Mouse (Mus musculus): Measurements from ENCODE around the gene Syt16. TPM values are rescaled to one million over a fixed set of nuclear protein-coding genes. Genes with fewer than 3 reads are reported as not detected.

Gene Syt16
- polyA plus RNA-seq, 1 experiment from 2014 or later, result not detected

DNA sequence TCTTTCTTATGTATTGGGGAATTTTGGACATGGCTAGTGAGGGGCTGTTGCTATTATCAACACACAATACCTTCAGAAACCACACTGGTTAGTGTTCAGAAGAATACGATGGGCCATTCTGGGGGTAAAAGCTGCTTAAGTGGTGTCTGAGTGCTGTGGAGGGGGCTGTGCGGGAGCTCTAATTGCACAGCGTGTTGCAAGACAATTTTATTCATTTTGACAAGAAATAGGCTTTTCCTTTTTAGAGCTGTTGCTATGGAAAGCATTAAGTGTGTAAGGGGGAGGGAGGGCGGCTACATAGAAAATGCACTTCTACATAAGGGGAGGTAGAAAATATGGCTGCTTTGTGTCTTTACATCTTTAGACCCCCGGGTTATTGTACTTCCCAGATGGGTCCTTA, 25.8 kb downstream of the Syt16 start:
- 76% methylated on average over 5 of the region's 5 CpGs for WGBS (ENCODE audit: insufficient replicate concordance)
- Histone ChIP-seq H3K36me3 (replicated peaks; ENCODE audit: insufficient read depth, low read length) (no peaks in the 10 kb centered on the region), H3K9ac (replicated peaks) (no peak overlapping the region), H3K9me3 (ENCODE audit: low read length) (no peaks in the 10 kb centered on the region), H3K4me2 (ENCODE audit: low read depth, low read length) (no peak overlapping the region), H3K27ac (ENCODE audit: low read depth) (no peak overlapping the region), H3K4me3 (ENCODE audit: low read depth, low read length) (no peak overlapping the region), H3K27me3 (ENCODE audit: insufficient read depth, low read length) (no peaks in the 10 kb centered on the region), H3K4me1 (ENCODE audit: insufficient read depth) (no peaks in the 10 kb centered on the region)
- ATAC-seq (no peak), DNase-seq (no peak)
- TF ChIP-seq CTCF (IDR thresholded peaks at IDR 0.05; ENCODE audit: low read depth), result no peak

DNA sequence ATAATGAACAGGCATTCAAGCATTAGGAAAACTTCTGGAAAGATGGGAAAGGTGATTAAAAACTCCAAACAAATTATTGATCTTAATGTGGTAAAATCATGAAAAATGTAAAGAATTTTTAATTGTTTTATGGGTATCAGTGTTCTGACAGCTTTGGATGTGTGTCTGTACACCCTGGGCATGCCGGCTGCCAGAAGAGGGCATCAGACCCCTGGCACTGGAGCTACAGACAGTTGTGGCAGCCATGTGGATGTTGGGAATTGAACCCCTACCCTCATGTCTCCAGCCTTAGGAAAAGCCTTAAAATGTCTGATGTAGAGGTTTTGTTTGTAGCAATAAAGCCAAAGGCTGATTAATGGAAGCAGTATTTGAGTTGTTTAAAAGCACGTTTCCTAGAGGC, 27.5 kb downstream of the Syt16 start:
- DNase-seq (no peak), ATAC-seq (no peak)
- Histone ChIP-seq H3K27me3 (ENCODE audit: insufficient read depth, low read length) (no peaks in the 10 kb centered on the region), H3K27ac (ENCODE audit: low read depth) (no peak overlapping the region), H3K9me3 (ENCODE audit: low read length) (no peaks in the 10 kb centered on the region), H3K9ac (replicated peaks) (no peak overlapping the region), H3K4me2 (ENCODE audit: low read depth, low read length) (no peak overlapping the region), H3K36me3 (replicated peaks; ENCODE audit: insufficient read depth, low read length) (no peaks in the 10 kb centered on the region), H3K4me1 (ENCODE audit: insufficient read depth) (no peaks in the 10 kb centered on the region), H3K4me3 (ENCODE audit: low read depth, low read length) (no peak overlapping the region)
- no peak for TF ChIP-seq CTCF (IDR thresholded peaks at IDR 0.05; ENCODE audit: low read depth)
- TF ChIP-seq EP300 (IDR thresholded peaks at IDR 0.05; ENCODE audit: low read depth), result no peak
- WGBS (ENCODE audit: insufficient replicate concordance), result 85% methylated on average over 2 of the region's 2 CpGs

DNA sequence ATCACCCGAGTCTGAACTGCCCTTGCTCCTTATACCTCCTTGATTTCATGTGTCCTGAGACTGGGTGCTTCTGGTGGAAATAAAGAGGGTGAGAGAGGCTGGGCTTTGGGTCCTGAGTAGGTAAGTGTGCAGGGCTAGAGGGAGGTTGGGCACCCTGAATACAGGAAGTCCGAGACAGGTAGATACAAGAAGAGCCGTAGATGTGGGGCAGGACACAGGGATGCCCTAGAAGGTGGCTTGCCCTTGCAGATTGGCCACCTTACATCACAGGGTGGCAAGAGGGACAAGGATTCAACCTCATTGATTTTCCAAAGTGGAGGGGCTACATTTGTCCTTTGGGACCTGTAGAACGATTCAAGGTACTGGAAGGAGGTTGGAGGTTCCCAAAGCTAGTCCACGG, 45.8 kb downstream of the Syt16 start:
- Histone ChIP-seq H3K27ac (ENCODE audit: low read depth) (no peak overlapping the region), H3K4me1 (ENCODE audit: insufficient read depth) (no peaks in the 10 kb centered on the region), H3K9me3 (ENCODE audit: low read length) (no peaks in the 10 kb centered on the region), H3K36me3 (replicated peaks; ENCODE audit: insufficient read depth, low read length) (no peaks in the 10 kb centered on the region), H3K27me3 (ENCODE audit: insufficient read depth, low read length) (no peaks in the 10 kb centered on the region), H3K4me3 (ENCODE audit: low read depth, low read length) (no peak overlapping the region), H3K9ac (replicated peaks) (no peak overlapping the region), H3K4me2 (ENCODE audit: low read depth, low read length) (no peak overlapping the region)
- WGBS (ENCODE audit: insufficient replicate concordance), result 79% methylated on average over 5 of the region's 5 CpGs
- DNase-seq, result no peak
- ATAC-seq, result no peak
- TF ChIP-seq EP300 (IDR thresholded peaks at IDR 0.05; ENCODE audit: low read depth), result no peak
- no peak for TF ChIP-seq CTCF (IDR thresholded peaks at IDR 0.05; ENCODE audit: low read depth)

DNA sequence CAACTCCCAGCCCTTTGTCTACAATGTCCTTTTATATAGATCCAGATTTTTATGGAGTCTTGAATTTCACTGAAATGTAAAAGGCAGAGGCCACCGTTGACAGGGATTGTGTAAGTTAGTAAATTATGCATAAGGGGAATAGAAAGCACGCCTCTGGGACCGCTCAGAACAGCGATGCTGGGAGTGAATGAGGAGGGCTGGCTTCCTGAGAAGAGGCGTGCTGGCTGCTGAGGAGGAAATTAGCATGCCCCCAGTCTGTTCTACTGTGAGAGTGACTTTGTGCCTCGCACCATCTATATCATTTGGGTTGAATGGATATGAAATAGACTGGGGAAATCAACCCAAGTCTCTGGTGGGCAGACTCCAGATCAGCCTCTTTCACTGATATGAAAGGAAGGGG, 46.3 kb downstream of the Syt16 start:
- H3K4me2 ChIP-seq (ENCODE audit: low read depth, low read length), result no peak overlapping the region
- 57% methylated on average over 6 of the region's 6 CpGs for WGBS (ENCODE audit: insufficient replicate concordance)
- no peak for ATAC-seq

DNA sequence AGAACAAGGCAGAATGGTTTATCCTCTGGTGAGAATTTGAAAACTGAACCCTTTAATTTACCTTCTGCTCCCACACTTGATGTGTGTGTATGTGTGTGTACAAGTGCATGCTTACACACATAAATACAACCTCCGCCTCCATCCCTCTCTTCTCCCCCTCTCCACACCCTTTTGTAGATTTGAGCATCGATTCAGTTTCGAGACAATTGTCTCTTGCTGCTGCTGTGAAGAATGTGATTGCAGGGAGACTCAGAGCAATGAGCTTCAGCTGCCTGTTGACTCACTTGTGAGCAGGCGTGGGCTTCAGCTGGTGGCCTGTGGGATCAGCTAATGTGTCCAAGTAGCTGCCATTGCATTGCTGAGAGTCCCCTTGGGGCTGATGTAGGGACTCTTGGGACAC, 46.8 kb downstream of the Syt16 start:
- ATAC-seq, result no peak
- DNase-seq, result no peak
- Histone ChIP-seq H3K9ac (replicated peaks) (no peak overlapping the region), H3K4me2 (ENCODE audit: low read depth, low read length) (no peak overlapping the region), H3K4me3 (ENCODE audit: low read depth, low read length) (no peak overlapping the region), H3K9me3 (ENCODE audit: low read length) (no peaks in the 10 kb centered on the region), H3K27ac (ENCODE audit: low read depth) (no peak overlapping the region), H3K27me3 (ENCODE audit: insufficient read depth, low read length) (no peaks in the 10 kb centered on the region), H3K4me1 (ENCODE audit: insufficient read depth) (no peaks in the 10 kb centered on the region), H3K36me3 (replicated peaks; ENCODE audit: insufficient read depth, low read length) (no peaks in the 10 kb centered on the region)
- no peak for TF ChIP-seq EP300 (IDR thresholded peaks at IDR 0.05; ENCODE audit: low read depth)
- TF ChIP-seq CTCF (IDR thresholded peaks at IDR 0.05; ENCODE audit: low read depth), result no peak
- WGBS (ENCODE audit: insufficient replicate concordance), result 73% methylated on average over 4 of the region's 4 CpGs

More for the DNA sequence above, 46.3 kb downstream of the Syt16 start:
- Histone ChIP-seq H3K27ac (ENCODE audit: low read depth) (no peak overlapping the region), H3K4me3 (ENCODE audit: low read depth, low read length) (no peak overlapping the region), H3K9ac (replicated peaks) (no peak overlapping the region), H3K27me3 (ENCODE audit: insufficient read depth, low read length) (no peaks in the 10 kb centered on the region), H3K9me3 (ENCODE audit: low read length) (no peaks in the 10 kb centered on the region), H3K4me1 (ENCODE audit: insufficient read depth) (no peaks in the 10 kb centered on the region), H3K36me3 (replicated peaks; ENCODE audit: insufficient read depth, low read length) (no peaks in the 10 kb centered on the region)
- no peak for DNase-seq
- TF ChIP-seq EP300 (IDR thresholded peaks at IDR 0.05; ENCODE audit: low read depth) (no peak), CTCF (IDR thresholded peaks at IDR 0.05; ENCODE audit: low read depth) (no peak)

DNA sequence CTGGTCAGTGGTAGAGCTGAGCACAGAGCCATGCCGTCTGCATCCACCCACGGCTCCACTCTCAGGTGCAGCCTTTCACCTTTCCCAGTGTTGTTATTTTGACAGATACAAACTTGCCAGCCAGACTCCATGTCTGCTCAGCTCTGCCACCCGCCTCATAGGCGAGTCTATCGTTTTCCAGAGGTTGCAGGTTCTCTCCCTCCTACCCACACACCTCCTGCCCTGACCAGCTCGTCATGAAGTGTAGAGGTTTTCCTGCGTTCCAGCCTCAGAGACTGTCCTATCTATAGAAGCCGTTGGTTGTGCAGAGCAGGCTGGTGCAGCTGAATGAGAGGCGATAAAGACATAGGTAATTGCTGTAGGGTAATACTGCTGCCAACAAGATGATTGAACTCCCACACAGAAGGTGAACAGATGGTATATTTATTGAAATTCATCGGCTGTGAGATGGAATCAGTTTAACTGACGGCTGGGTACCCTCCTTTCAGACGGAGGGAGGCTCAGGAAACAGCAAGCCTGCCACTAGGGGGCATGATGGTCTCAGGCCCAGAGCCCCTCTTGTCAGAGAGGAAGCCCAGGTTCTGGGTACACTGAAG, 58.0 kb downstream of the Syt16 start:
- no peak overlapping the region for H3K27ac ChIP-seq (ENCODE audit: low read depth)
- no peaks in the 10 kb centered on the region for H3K9me3 ChIP-seq (ENCODE audit: low read length)
- no peak overlapping the region for H3K4me2 ChIP-seq (ENCODE audit: low read depth, low read length)
- TF ChIP-seq EP300 (IDR thresholded peaks at IDR 0.05; ENCODE audit: low read depth), result no peak
- peak; percentile 64 for TF ChIP-seq CTCF (IDR thresholded peaks at IDR 0.05; ENCODE audit: low read depth)
- no peak overlapping the region for H3K9ac ChIP-seq (replicated peaks)
- no peaks in the 10 kb centered on the region for H3K36me3 ChIP-seq (replicated peaks; ENCODE audit: insufficient read depth, low read length)
- DNase-seq, result peak; percentile 43
- no peaks in the 10 kb centered on the region for H3K4me1 ChIP-seq (ENCODE audit: insufficient read depth)
- no peak overlapping the region for H3K4me3 ChIP-seq (ENCODE audit: low read depth, low read length)
- no peak for ATAC-seq
- 44% methylated on average over 12 of the region's 12 CpGs for WGBS (ENCODE audit: insufficient replicate concordance)
- H3K27me3 ChIP-seq (ENCODE audit: insufficient read depth, low read length), result no peaks in the 10 kb centered on the region

DNA sequence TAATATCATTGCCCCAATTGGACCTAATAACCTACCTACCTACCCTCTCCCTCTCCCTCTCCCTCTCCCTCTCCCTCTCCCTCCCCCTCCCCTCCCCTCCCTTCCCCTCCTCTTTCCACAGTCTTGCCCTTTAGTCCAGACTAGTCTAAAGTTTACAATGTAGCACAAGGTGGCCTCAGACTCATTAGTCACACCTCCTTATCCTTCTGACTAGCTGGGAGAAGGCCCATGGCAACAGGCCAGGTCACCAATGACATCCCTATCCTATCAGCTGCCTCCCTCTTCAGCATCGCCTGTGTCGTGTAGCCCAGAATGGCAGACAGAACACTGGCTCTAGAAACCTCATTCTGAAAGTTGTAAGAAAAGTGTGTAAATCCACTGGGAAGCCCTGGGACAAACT, 58.7 kb downstream of the Syt16 start:
- DNase-seq, result no peak
- Histone ChIP-seq H3K4me2 (ENCODE audit: low read depth, low read length) (no peak overlapping the region), H3K4me3 (ENCODE audit: low read depth, low read length) (no peak overlapping the region), H3K36me3 (replicated peaks; ENCODE audit: insufficient read depth, low read length) (no peaks in the 10 kb centered on the region), H3K27ac (ENCODE audit: low read depth) (no peak overlapping the region), H3K9ac (replicated peaks) (no peak overlapping the region), H3K4me1 (ENCODE audit: insufficient read depth) (no peaks in the 10 kb centered on the region), H3K9me3 (ENCODE audit: low read length) (no peaks in the 10 kb centered on the region), H3K27me3 (ENCODE audit: insufficient read depth, low read length) (no peaks in the 10 kb centered on the region)
- TF ChIP-seq EP300 (IDR thresholded peaks at IDR 0.05; ENCODE audit: low read depth), result no peak
- no peak for TF ChIP-seq CTCF (IDR thresholded peaks at IDR 0.05; ENCODE audit: low read depth)
- 72% methylated on average over 2 of the region's 2 CpGs for WGBS (ENCODE audit: insufficient replicate concordance)
- ATAC-seq, result no peak

Measured in liver, postnatal 0 days (tissue).